Mouse (Mus musculus): ENCODE measurements around the gene Gm10190.

DNA sequence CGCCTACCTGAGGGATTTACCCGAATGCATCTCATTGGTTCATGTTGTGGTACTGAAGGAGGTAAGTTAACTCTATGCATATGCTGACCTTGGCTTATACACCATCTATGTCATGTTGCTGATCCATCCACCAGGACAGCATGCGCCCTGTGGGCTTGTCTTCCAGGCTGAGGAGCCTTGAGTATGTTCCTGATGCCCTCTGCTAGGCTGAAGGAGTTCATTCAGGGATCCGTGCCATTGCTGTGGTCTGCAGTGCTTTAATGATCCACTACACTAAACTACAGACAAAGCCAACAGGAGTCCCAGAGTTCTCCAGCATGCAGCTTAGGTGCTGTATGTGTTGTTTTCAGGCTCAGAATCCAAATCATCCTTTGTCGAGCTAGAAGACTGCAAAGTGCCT is 6.1 kb downstream of the Gm10190 start:
- no peak for TF ChIP-seq POLR2A (IDR thresholded peaks at IDR 0.05; ENCODE audit: low read depth, low read length)
- no peak for TF ChIP-seq CTCF (IDR thresholded peaks at IDR 0.05; ENCODE audit: borderline replicate concordance, insufficient read depth, low read length)
